Mouse (Mus musculus) midbrain, embryonic 13.5 days (tissue): ENCODE data around the gene Rpl27a. TPM values are rescaled to one million over a fixed set of nuclear protein-coding genes. Genes with fewer than 3 reads are reported as not detected.

Experiments
- ATAC-seq: fragments of 200-750 bp; cut with Nextera tagmentation; 2 replicates; pipeline ENCODE4 v1.8.0; 2017; ENCODE audit warnings: mild to moderate bottlenecking, moderate TSS enrichment, moderate library complexity
- H3K27ac ChIP-seq: fragments of 300-500 bp; sonication (generic); 2 replicates; pipeline ENCODE4 v1.5.1; 2015; ENCODE audit warnings: inconsistent platforms, mild to moderate bottlenecking, moderate library complexity
- H3K27me3 ChIP-seq: fragments of 300-500 bp; sonication (generic); 2 replicates; pipeline ENCODE4 v1.6.1; 2015; ENCODE audit warnings: mild to moderate bottlenecking, inconsistent platforms
- H3K36me3 ChIP-seq: fragments of 300-500 bp; sonication (generic); 2 replicates; pipeline ENCODE4 v1.6.1; 2015; ENCODE audit warnings: mild to moderate bottlenecking, inconsistent platforms
- H3K4me1 ChIP-seq: fragments of 300-500 bp; sonication (generic); replicated peaks from 2 replicates; pipeline ENCODE4 v1.6.1; 2015; ENCODE audit warnings: inconsistent platforms
- H3K4me2 ChIP-seq: fragments of 300-500 bp; sonication (generic); replicated peaks from 2 replicates; pipeline ENCODE4 v1.6.1; 2015; ENCODE audit warnings: moderate library complexity, mild to moderate bottlenecking, inconsistent platforms
- H3K4me3 ChIP-seq: fragments of 300-500 bp; sonication (generic); replicated peaks from 2 replicates; pipeline ENCODE4 v1.5.1; 2015; ENCODE audit warnings: mild to moderate bottlenecking, inconsistent platforms
- H3K9ac ChIP-seq: fragments of 300-500 bp; sonication (generic); replicated peaks from 2 replicates; pipeline ENCODE4 v1.6.1; 2015; ENCODE audit warnings: mild to moderate bottlenecking, inconsistent platforms
- H3K9me3 ChIP-seq: fragments of 300-500 bp; sonication (generic); 2 replicates; pipeline ENCODE4 v1.6.1; 2016; ENCODE audit warnings: mild to moderate bottlenecking, inconsistent platforms
- WGBS: fragments of 180-500 bp; shearing (Covaris S2); methylation state at CpG from one replicate; pipeline ENCODE4 v1.1.7; 2015; 5-methylcytosine and 5-hydroxymethylcytosine counted together
- polyA plus RNA-seq: library from polyadenylated mRNA; unstranded; fragments of >200 nt; fragmentation: Nextera tagmentation; extraction: Ambion mirVana; gene quantifications from 2 replicates; pipeline ENCODE4 v1.2.1, GENCODE M21; 2015

The Rpl27a gene
- polyA plus RNA-seq = 85.2 TPM in 2 replicates

- H3K9me3 ChIP-seq = no peaks in the 10 kb centered on the region
- peak; percentile 96 for ATAC-seq
Measured at GRCm38 (mm10) chr7:109518838-109519696, at the start of gene Rpl27a. Gene Rpl27a, plus strand, starts transcription at chr7:109519147.

GRCm38 (mm10) chr7:109470700-109471099 lies 48.2 kb upstream of the Rpl27a start:
- 71% methylated on average over 4 of the region's 4 CpGs for WGBS
- H3K27me3 ChIP-seq = no peaks in the 10 kb centered on the region
- H3K36me3 ChIP-seq = no peaks in the 10 kb centered on the region
- no peak overlapping the region for H3K4me2 ChIP-seq
- no peak overlapping the region for H3K9ac ChIP-seq
- H3K4me1 ChIP-seq = peaks cover 9% of the 10 kb centered on the region
- no peak overlapping the region for H3K27ac ChIP-seq
- no peak for ATAC-seq
- no peaks in the 10 kb centered on the region for H3K9me3 ChIP-seq
- no peak overlapping the region for H3K4me3 ChIP-seq

More at GRCm38 (mm10) chr7:109518838-109519696, at the start of gene Rpl27a:
- Histone ChIP-seq H3K4me3 (peak within 1 kb of the TSS; percentile 79), H3K4me1 (peaks cover 40% of the 10 kb centered on the region), H3K9ac (peak within 1 kb of the TSS; percentile 96), H3K36me3 (peaks cover 36% of the 10 kb centered on the region), H3K27ac (peak within 1 kb of the TSS; percentile 96), H3K4me2 (peak within 1 kb of the TSS; percentile 95), H3K27me3 (no peaks in the 10 kb centered on the region)
- under 1% methylated on average over 72 of the region's 72 CpGs for WGBS

GRCm38 (mm10) chr7:109477926-109478325 lies 41.0 kb upstream of the Rpl27a start:
- no peaks in the 10 kb centered on the region for H3K27me3 ChIP-seq
- no peak overlapping the region for H3K27ac ChIP-seq
- H3K4me2 ChIP-seq = no peak overlapping the region
- H3K9me3 ChIP-seq = no peaks in the 10 kb centered on the region
- no peaks in the 10 kb centered on the region for H3K36me3 ChIP-seq
- 90% methylated on average over 3 of the region's 3 CpGs for WGBS
- H3K9ac ChIP-seq = no peak overlapping the region
- no peaks in the 10 kb centered on the region for H3K4me1 ChIP-seq
- no peak overlapping the region for H3K4me3 ChIP-seq
- ATAC-seq = no peak

GRCm38 (mm10) chr7:109480765-109481197 lies 38.2 kb upstream of the Rpl27a start:
- Histone ChIP-seq H3K27ac (no peak overlapping the region), H3K36me3 (no peaks in the 10 kb centered on the region), H3K4me1 (no peaks in the 10 kb centered on the region), H3K27me3 (no peaks in the 10 kb centered on the region), H3K9ac (no peak overlapping the region), H3K9me3 (no peaks in the 10 kb centered on the region), H3K4me3 (no peak overlapping the region; the same call in 1 of the 2 replicates), H3K4me2 (peak overlapping the region; percentile 26; the same call in 1 of the 2 replicates)
- 0 out of 2 replicates have a peak, but pooled peaks have one; percentile 49 for ATAC-seq
- WGBS = 20% methylated on average over 7 of the region's 7 CpGs

GRCm38 (mm10) chr7:109484221-109484620 lies 34.7 kb upstream of the Rpl27a start:
- no peak overlapping the region for H3K9ac ChIP-seq
- no peak overlapping the region for H3K27ac ChIP-seq
- H3K4me3 ChIP-seq = no peak overlapping the region
- no peak overlapping the region for H3K4me2 ChIP-seq
- no peaks in the 10 kb centered on the region for H3K27me3 ChIP-seq
- whole genome bisulfite sequencing = 65% methylated on average over 5 of the region's 5 CpGs
- H3K4me1 ChIP-seq = no peaks in the 10 kb centered on the region
- no peaks in the 10 kb centered on the region for H3K9me3 ChIP-seq
- no peak for ATAC-seq
- no peaks in the 10 kb centered on the region for H3K36me3 ChIP-seq

GRCm38 (mm10) chr7:109492616-109493318 lies 26.2 kb upstream of the Rpl27a start:
- WGBS = 54% methylated on average over 18 of the region's 18 CpGs
- H3K4me1 ChIP-seq = peaks cover 21% of the 10 kb centered on the region
- H3K9me3 ChIP-seq = no peaks in the 10 kb centered on the region
- peak overlapping the region; percentile 65 for H3K4me2 ChIP-seq
- 0 out of 2 replicates have a peak overlapping the region, but pooled peaks have one; percentile 12 for H3K9ac ChIP-seq
- no peaks in the 10 kb centered on the region for H3K36me3 ChIP-seq
- H3K27ac ChIP-seq = no peak overlapping the region
- peaks cover 10% of the 10 kb centered on the region; the same call in 1 of the 2 replicates for H3K27me3 ChIP-seq
- peak; percentile 53 for ATAC-seq
- peak overlapping the region; percentile 43 for H3K4me3 ChIP-seq

GRCm38 (mm10) chr7:109493319-109494316 lies 25.3 kb upstream of the Rpl27a start:
- no peaks in the 10 kb centered on the region for H3K9me3 ChIP-seq
- peaks cover 10% of the 10 kb centered on the region; the same call in 1 of the 2 replicates for H3K27me3 ChIP-seq
- H3K4me2 ChIP-seq = peak overlapping the region; percentile 65
- ATAC-seq = peak; percentile 87
- peaks cover 23% of the 10 kb centered on the region for H3K4me1 ChIP-seq
- WGBS = 7% methylated on average over 21 of the region's 21 CpGs
- H3K27ac ChIP-seq = peak overlapping the region; percentile 40
- no peaks in the 10 kb centered on the region for H3K36me3 ChIP-seq
- H3K4me3 ChIP-seq = peak overlapping the region; percentile 43
- H3K9ac ChIP-seq = peak overlapping the region; percentile 52

- 55% methylated on average over 4 of the region's 4 CpGs for WGBS
- Histone ChIP-seq H3K4me2 (no peak overlapping the region), H3K27me3 (peaks cover 6% of the 10 kb centered on the region; the same call in 1 of the 2 replicates), H3K9ac (no peak overlapping the region), H3K9me3 (no peaks in the 10 kb centered on the region), H3K4me3 (no peak overlapping the region), H3K36me3 (no peaks in the 10 kb centered on the region), H3K4me1 (peaks cover 23% of the 10 kb centered on the region), H3K27ac (no peak overlapping the region; the same call in 1 of the 2 replicates)
- no peak for ATAC-seq
Measured at GRCm38 (mm10) chr7:109497507-109497906, 21.4 kb upstream of the Rpl27a start.

GRCm38 (mm10) chr7:109507119-109507518 lies 11.8 kb upstream of the Rpl27a start:
- Histone ChIP-seq H3K36me3 (no peaks in the 10 kb centered on the region), H3K9ac (peak overlapping the region; percentile 54), H3K27me3 (no peaks in the 10 kb centered on the region), H3K4me3 (no peak overlapping the region), H3K4me2 (peak overlapping the region; percentile 31; the same call in 1 of the 2 replicates), H3K9me3 (no peaks in the 10 kb centered on the region), H3K27ac (peak overlapping the region; percentile 25; the same call in 1 of the 2 replicates), H3K4me1 (peaks cover 16% of the 10 kb centered on the region)
- WGBS = 3% methylated on average over 8 of the region's 8 CpGs
- ATAC-seq = peak; percentile 76

GRCm38 (mm10) chr7:109507572-109507971 lies 11.4 kb upstream of the Rpl27a start:
- H3K9me3 ChIP-seq = no peaks in the 10 kb centered on the region
- H3K27me3 ChIP-seq = no peaks in the 10 kb centered on the region
- H3K36me3 ChIP-seq = no peaks in the 10 kb centered on the region
- H3K4me3 ChIP-seq = no peak overlapping the region
- H3K27ac ChIP-seq = peak overlapping the region; percentile 25; the same call in 1 of the 2 replicates
- WGBS = 43% methylated on average over 9 of the region's 9 CpGs
- ATAC-seq = peak; percentile 37; the same call in 1 of the 2 replicates
- peak overlapping the region; percentile 54; the same call in 1 of the 2 replicates for H3K9ac ChIP-seq
- peaks cover 16% of the 10 kb centered on the region for H3K4me1 ChIP-seq
- 0 out of 2 replicates have a peak overlapping the region, but pooled peaks have one; percentile 31 for H3K4me2 ChIP-seq

- Histone ChIP-seq H3K36me3 (no peaks in the 10 kb centered on the region), H3K27ac (peak within 1 kb of the TSS; percentile 25; the same call in 1 of the 2 replicates), H3K4me1 (peaks cover 16% of the 10 kb centered on the region), H3K4me2 (peak within 1 kb of the TSS; percentile 31; the same call in 1 of the 2 replicates), H3K4me3 (no peak within 1 kb of the TSS), H3K9ac (peak within 1 kb of the TSS; percentile 54), H3K27me3 (no peaks in the 10 kb centered on the region), H3K9me3 (no peaks in the 10 kb centered on the region)
- ATAC-seq = no peak
- 90% methylated on average over 4 of the region's 4 CpGs for WGBS
Measured at GRCm38 (mm10) chr7:109508034-109508433, 10.9 kb upstream of the Rpl27a start, which contains the start of gene Trim66. Gene Trim66, minus strand, starts transcription at chr7:109508134.
